Mouse (Mus musculus): Measurements from ENCODE around the gene Cpn2. TPM values are rescaled to one million over a fixed set of nuclear protein-coding genes. Genes with fewer than 3 reads are reported as not detected.

Cpn2 gene
- total and polyA plus RNA-seq, 3 experiments, result 0.10 to 0.88 (median 0.11) TPM

GRCm38 (mm10) chr16:30275558-30276340 is 8.4 kb upstream of the Cpn2 start:
- 58% methylated on average over 15 of the region's 15 CpGs for WGBS
- no peak overlapping the region for H3K9ac ChIP-seq (ENCODE audit: low read depth, low read length)

GRCm38 (mm10) chr16:30273065-30273464 is 5.8 kb upstream of the Cpn2 start:
- intact Hi-C loops (cut with DNase I), result no loop called here
- H3K36me3 ChIP-seq (ENCODE audit: control insufficient read depth, insufficient read depth, low read length), result no peaks in the 10 kb centered on the region
- H3K4me1 ChIP-seq (ENCODE audit: control insufficient read depth, insufficient read depth, low read length), result no peaks in the 10 kb centered on the region
- no peak overlapping the region for H3K4me3 ChIP-seq
- WGBS, result 91% methylated on average over 8 of the region's 8 CpGs
- no peak for TF ChIP-seq EP300 (IDR thresholded peaks at IDR 0.05; ENCODE audit: insufficient read depth, low read depth, low read length)
- TF ChIP-seq CTCF (IDR thresholded peaks at IDR 0.05), result no peak
- no peak for TF ChIP-seq POLR2A (IDR thresholded peaks at IDR 0.05; ENCODE audit: insufficient read depth, low read depth, low read length)
- H3K9ac ChIP-seq (ENCODE audit: low read depth, low read length), result no peak overlapping the region
- DNase-seq, result no peak
- H3K27me3 ChIP-seq (ENCODE audit: control insufficient read depth, insufficient read depth, low read length), result no peaks in the 10 kb centered on the region
- no peaks in the 10 kb centered on the region for H3K79me2 ChIP-seq (replicated peaks; ENCODE audit: control insufficient read depth, insufficient read depth, low read length)
- no peak overlapping the region for H3K27ac ChIP-seq

More at GRCm38 (mm10) chr16:30275558-30276340, 8.4 kb upstream of the Cpn2 start:
- H3K36me3 ChIP-seq (ENCODE audit: control insufficient read depth, insufficient read depth, low read length), result no peaks in the 10 kb centered on the region
- H3K4me3 ChIP-seq, result no peak overlapping the region
- no peaks in the 10 kb centered on the region for H3K79me2 ChIP-seq (replicated peaks; ENCODE audit: control insufficient read depth, insufficient read depth, low read length)
- TF ChIP-seq EP300 (IDR thresholded peaks at IDR 0.05; ENCODE audit: insufficient read depth, low read depth, low read length) (no peak), CTCF (IDR thresholded peaks at IDR 0.05) (no peak), POLR2A (IDR thresholded peaks at IDR 0.05; ENCODE audit: insufficient read depth, low read depth, low read length) (no peak)
- DNase-seq, result no peak
- H3K27ac ChIP-seq, result no peak overlapping the region
- intact Hi-C loops (cut with DNase I), result no loop called here
- H3K4me1 ChIP-seq (ENCODE audit: control insufficient read depth, insufficient read depth, low read length), result no peaks in the 10 kb centered on the region
- H3K27me3 ChIP-seq (ENCODE audit: control insufficient read depth, insufficient read depth, low read length), result no peaks in the 10 kb centered on the region

GRCm38 (mm10) chr16:30271941-30272595 is 4.8 kb upstream of the Cpn2 start:
- no peak overlapping the region for H3K4me3 ChIP-seq
- H3K4me1 ChIP-seq (ENCODE audit: control insufficient read depth, insufficient read depth, low read length), result no peaks in the 10 kb centered on the region
- TF ChIP-seq POLR2A (IDR thresholded peaks at IDR 0.05; ENCODE audit: insufficient read depth, low read depth, low read length) (no peak), CTCF (IDR thresholded peaks at IDR 0.05) (no peak), EP300 (IDR thresholded peaks at IDR 0.05; ENCODE audit: insufficient read depth, low read depth, low read length) (no peak)
- H3K36me3 ChIP-seq (ENCODE audit: control insufficient read depth, insufficient read depth, low read length), result no peaks in the 10 kb centered on the region
- no peak for DNase-seq
- 73% methylated on average over 6 of the region's 6 CpGs for WGBS
- no peaks in the 10 kb centered on the region for H3K27me3 ChIP-seq (ENCODE audit: control insufficient read depth, insufficient read depth, low read length)
- H3K9ac ChIP-seq (ENCODE audit: low read depth, low read length), result no peak overlapping the region
- no peaks in the 10 kb centered on the region for H3K79me2 ChIP-seq (replicated peaks; ENCODE audit: control insufficient read depth, insufficient read depth, low read length)
- intact Hi-C loops (cut with DNase I), result no loop called here
- H3K27ac ChIP-seq, result no peak overlapping the region

GRCm38 (mm10) chr16:30271223-30271761 is 4.0 kb upstream of the Cpn2 start:
- intact Hi-C loops (cut with DNase I), result no loop called here
- WGBS, result 64% methylated on average over 8 of the region's 8 CpGs
- Histone ChIP-seq H3K4me3 (no peak overlapping the region), H3K27ac (no peak overlapping the region), H3K9ac (ENCODE audit: low read depth, low read length) (no peak overlapping the region), H3K79me2 (replicated peaks; ENCODE audit: control insufficient read depth, insufficient read depth, low read length) (no peaks in the 10 kb centered on the region), H3K4me1 (ENCODE audit: control insufficient read depth, insufficient read depth, low read length) (no peaks in the 10 kb centered on the region), H3K36me3 (ENCODE audit: control insufficient read depth, insufficient read depth, low read length) (no peaks in the 10 kb centered on the region), H3K27me3 (ENCODE audit: control insufficient read depth, insufficient read depth, low read length) (no peaks in the 10 kb centered on the region)
- no peak for DNase-seq
- no peak for TF ChIP-seq CTCF (IDR thresholded peaks at IDR 0.05)
- TF ChIP-seq POLR2A (IDR thresholded peaks at IDR 0.05; ENCODE audit: insufficient read depth, low read depth, low read length), result no peak
- no peak for TF ChIP-seq EP300 (IDR thresholded peaks at IDR 0.05; ENCODE audit: insufficient read depth, low read depth, low read length)

GRCm38 (mm10) chr16:30266561-30266960 is 738 bp downstream of the Cpn2 start:
- intact Hi-C loops (cut with DNase I), result no loop called here

GRCm38 (mm10) chr16:30265611-30266010 is 1.7 kb downstream of the Cpn2 start:
- Histone ChIP-seq H3K4me1 (ENCODE audit: control insufficient read depth, insufficient read depth, low read length) (no peaks in the 10 kb centered on the region), H3K27ac (no peak overlapping the region), H3K9ac (ENCODE audit: low read depth, low read length) (no peak overlapping the region), H3K27me3 (ENCODE audit: control insufficient read depth, insufficient read depth, low read length) (no peaks in the 10 kb centered on the region), H3K79me2 (replicated peaks; ENCODE audit: control insufficient read depth, insufficient read depth, low read length) (no peaks in the 10 kb centered on the region), H3K4me3 (no peak overlapping the region), H3K36me3 (ENCODE audit: control insufficient read depth, insufficient read depth, low read length) (no peaks in the 10 kb centered on the region)
- 60% methylated on average over 4 of the region's 4 CpGs for WGBS
- intact Hi-C loops (cut with DNase I), result no loop called here
- DNase-seq, result no peak
- TF ChIP-seq CTCF (IDR thresholded peaks at IDR 0.05) (no peak), POLR2A (IDR thresholded peaks at IDR 0.05; ENCODE audit: insufficient read depth, low read depth, low read length) (no peak), EP300 (IDR thresholded peaks at IDR 0.05; ENCODE audit: insufficient read depth, low read depth, low read length) (no peak)

More at GRCm38 (mm10) chr16:30266561-30266960, 738 bp downstream of the Cpn2 start:
- WGBS, result 90% methylated on average over 5 of the region's 5 CpGs
- Histone ChIP-seq H3K9ac (ENCODE audit: low read depth, low read length) (no peak overlapping the region), H3K36me3 (ENCODE audit: control insufficient read depth, insufficient read depth, low read length) (no peaks in the 10 kb centered on the region), H3K4me3 (no peak overlapping the region), H3K4me1 (ENCODE audit: control insufficient read depth, insufficient read depth, low read length) (no peaks in the 10 kb centered on the region), H3K27ac (no peak overlapping the region), H3K27me3 (ENCODE audit: control insufficient read depth, insufficient read depth, low read length) (no peaks in the 10 kb centered on the region), H3K79me2 (replicated peaks; ENCODE audit: control insufficient read depth, insufficient read depth, low read length) (no peaks in the 10 kb centered on the region)
- no peak for DNase-seq
- TF ChIP-seq POLR2A (IDR thresholded peaks at IDR 0.05; ENCODE audit: insufficient read depth, low read depth, low read length) (no peak), CTCF (IDR thresholded peaks at IDR 0.05) (no peak), EP300 (IDR thresholded peaks at IDR 0.05; ENCODE audit: insufficient read depth, low read depth, low read length) (no peak)
